ENCODE assay signal across 23 mouse cellular contexts in genomic region chr9:50475745-50476144, GRCm38 (mm10). TPM values are rescaled to one million over a fixed set of nuclear protein-coding genes. Genes with fewer than 3 reads are reported as not detected.
"Had no signal": no experiment of that assay in that cellular context is flagged by ENCODE, and none has a peak within 500 bp of the region (broad histone marks: within the 10 kb centered on the region; RNA-seq: fewer than 3 reads in every experiment).

No protein-coding gene starts in this region.

- H3K27ac ChIP-seq: forebrain, embryonic 15.5 days; heart, adult 2 months; hindbrain, embryonic 14.5 days; intestine, embryonic 15.5 days; layer of hippocampus, adult 2 months; left cerebral cortex, adult 2 months; limb, embryonic 10.5 days; limb, embryonic 12.5 days; liver, embryonic 13.5 days had no signal

- DNase-seq: forebrain, postnatal 0 days; gastrocnemius, postnatal 14 days; gastrocnemius, postnatal 36 days; heart, adult 11 months; heart, adult 2 months; heart, postnatal 10 days; heart, postnatal 4 days; kidney, adult 9 months; kidney, postnatal 25 days; liver; liver, embryonic 13.5 days had no signal

- H3K4me3 ChIP-seq: forebrain, embryonic 15.5 days; heart, adult 2 months; heart, embryonic 12.5 days; intestine, embryonic 15.5 days; layer of hippocampus, adult 2 months; left cerebral cortex, adult 2 months; limb, embryonic 10.5 days; limb, embryonic 12.5 days; liver, embryonic 13.5 days had no signal

- H3K27me3 ChIP-seq: forebrain, embryonic 15.5 days; intestine, embryonic 15.5 days; liver, embryonic 13.5 days had no signal

- ATAC-seq: forebrain, embryonic 15.5 days; forebrain, postnatal 0 days; hindbrain, embryonic 16.5 days; inflammation-experienced regulatory T-cells, adult 6 months; intestine, embryonic 15.5 days; intestine, postnatal 0 days had no signal

- H3K4me1 ChIP-seq: forebrain, embryonic 15.5 days had no signal

- H3K36me3 ChIP-seq: forebrain, embryonic 15.5 days; heart, embryonic 12.5 days; intestine, embryonic 15.5 days; limb, embryonic 10.5 days; limb, embryonic 12.5 days; liver, embryonic 13.5 days had no signal

- H3K9me3 ChIP-seq: forebrain, embryonic 15.5 days; heart, embryonic 12.5 days; intestine, embryonic 15.5 days; limb, embryonic 10.5 days; limb, embryonic 12.5 days; liver, embryonic 13.5 days had no signal

- H3K9ac ChIP-seq: forebrain, embryonic 15.5 days; forebrain, postnatal 0 days; heart, embryonic 12.5 days; hindbrain, embryonic 14.5 days; intestine, embryonic 15.5 days; limb, embryonic 12.5 days; liver, embryonic 13.5 days had no signal

- H3K4me2 ChIP-seq: forebrain, embryonic 15.5 days; heart, embryonic 12.5 days; hindbrain, embryonic 14.5 days; intestine, embryonic 15.5 days; limb, embryonic 12.5 days; liver, embryonic 11.5 days; liver, embryonic 13.5 days had no signal

RNA-seq across cellular contexts. Expression of gene Plet1, which starts 18.6 kb away (rescaled TPM):
- polyA plus RNA-seq: forebrain, embryonic 15.5 days; inflammation-experienced regulatory T-cells, adult 6 months; limb, embryonic 10.5 days had no signal
